Mouse (Mus musculus): ENCODE results near the gene Kdm2a. TPM values are rescaled to one million over a fixed set of nuclear protein-coding genes. Genes with fewer than 3 reads are reported as not detected.

Kdm2a gene
- polyA plus RNA-seq, 1 experiment = 98.9 TPM

DNA sequence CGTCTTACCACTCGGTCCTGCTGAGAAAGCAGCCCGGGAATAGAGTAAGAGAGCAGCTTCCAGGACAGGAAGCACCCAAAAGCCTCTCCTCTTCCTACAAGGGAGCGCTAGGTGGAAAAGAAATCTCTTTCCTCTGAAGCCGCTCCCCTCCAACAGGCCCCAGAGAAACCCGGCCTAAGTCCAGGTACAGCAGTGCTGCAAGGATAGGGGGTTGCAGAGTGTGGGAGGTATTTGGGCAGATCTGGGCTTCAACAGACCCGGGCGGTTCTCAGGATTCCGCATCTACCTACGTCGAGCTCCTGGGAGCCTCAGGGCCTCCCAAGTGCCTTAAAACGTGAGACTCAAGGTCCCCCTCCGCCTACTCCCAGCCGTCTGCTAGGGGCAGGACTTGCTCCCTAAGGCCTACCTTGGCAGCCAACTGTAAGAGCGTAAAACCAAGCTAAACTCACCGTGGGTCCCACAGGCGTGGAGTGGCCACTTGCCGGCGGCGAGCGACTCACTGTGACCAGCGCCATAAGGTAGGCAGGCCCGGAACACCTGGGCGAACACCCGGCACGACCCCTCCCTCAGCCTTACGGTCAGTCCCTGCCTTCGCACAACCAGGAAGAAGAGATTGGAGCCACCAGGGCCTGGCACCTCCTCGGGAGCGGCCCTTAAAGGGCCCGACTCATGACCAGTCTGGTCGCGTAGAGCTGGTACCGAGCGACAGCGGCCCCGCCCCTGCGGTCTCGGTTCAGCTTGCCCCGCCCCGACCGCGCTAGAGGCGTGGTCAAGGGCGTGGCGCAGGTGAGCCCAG lies 129.3 kb downstream of the Kdm2a start, which contains the start of gene Ssh3:
Gene Ssh3 (minus strand): TSS at position 615 of the 796 bp plus-strand sequence.
- H3K4me1 ChIP-seq (ENCODE audit: control insufficient read depth, insufficient read depth, insufficient read length) = peaks cover 11% of the 10 kb centered on the region; the same call in 1 of the 2 replicates
- peak in 1 of 2 experiments; percentile 72 for DNase-seq (ENCODE audit: low read depth in 1 of 2, low spot score in 2 of 2)
- no peaks in the 10 kb centered on the region for H3K27me3 ChIP-seq (ENCODE audit: control insufficient read depth, insufficient read depth, low read length)
- TF ChIP-seq POLR2A (IDR thresholded peaks at IDR 0.05; ENCODE audit: low read depth, low read length) = no peak
- TF ChIP-seq CTCF (IDR thresholded peaks at IDR 0.05; ENCODE audit: extremely low read depth, insufficient read depth, insufficient read length, insufficient replicate concordance) = no peak
- peak within 1 kb of the TSS; percentile 67 for H3K4me3 ChIP-seq (ENCODE audit: extremely low read depth, insufficient read depth, insufficient read length)
- peak within 1 kb of the TSS; percentile 22; the same call in 1 of the 2 replicates for H3K27ac ChIP-seq (ENCODE audit: insufficient read depth, low read length)
- 14% methylated on average over 46 of the region's 46 CpGs for WGBS
- no peaks in the 10 kb centered on the region for H3K36me3 ChIP-seq (ENCODE audit: control insufficient read depth, insufficient read depth, low read length)

GRCm38 (mm10) chr19:4265956-4266355 lies 132.1 kb downstream of the Kdm2a start:
- 73% methylated on average over 4 of the region's 4 CpGs for WGBS
- no peaks in the 10 kb centered on the region for H3K36me3 ChIP-seq (ENCODE audit: control insufficient read depth, insufficient read depth, low read length)
- H3K27ac ChIP-seq (ENCODE audit: insufficient read depth, low read length) = no peak overlapping the region
- no peak overlapping the region for H3K4me3 ChIP-seq (ENCODE audit: extremely low read depth, insufficient read depth, insufficient read length)
- no peak for TF ChIP-seq POLR2A (IDR thresholded peaks at IDR 0.05; ENCODE audit: low read depth, low read length)
- TF ChIP-seq CTCF (IDR thresholded peaks at IDR 0.05; ENCODE audit: extremely low read depth, insufficient read depth, insufficient read length, insufficient replicate concordance) = peak; percentile 15; the same call in 1 of the 2 replicates
- H3K4me1 ChIP-seq (ENCODE audit: control insufficient read depth, insufficient read depth, insufficient read length) = peaks cover 16% of the 10 kb centered on the region; the same call in 1 of the 2 replicates
- H3K27me3 ChIP-seq (ENCODE audit: control insufficient read depth, insufficient read depth, low read length) = no peaks in the 10 kb centered on the region
- DNase-seq (ENCODE audit: low read depth in 1 of 2, low spot score in 2 of 2) = no peak

Other genes starting within 250 kb of the Kdm2a start
- 386 and 394 TPM in 2 replicates for gene Coro1b, start 249.7 kb downstream of the Kdm2a start, polyA plus RNA-seq (2012; rRNA removed)
- gene Ptprcap, start 244.7 kb downstream of the Kdm2a start, polyA plus RNA-seq (2012; rRNA removed) = 631 and 1,026 TPM in 2 replicates
- gene Rps6kb2, start 234.9 kb downstream of the Kdm2a start, polyA plus RNA-seq (2012; rRNA removed) = 40.7 and 51.5 TPM in 2 replicates
- 52.0 and 64.5 TPM in 2 replicates for gene Carns1, start 222.8 kb downstream of the Kdm2a start, polyA plus RNA-seq (2012; rRNA removed)
- gene Tbc1d10c, start 207.0 kb downstream of the Kdm2a start, polyA plus RNA-seq (2012; rRNA removed) = 266 and 328 TPM in 2 replicates
- 464 and 481 TPM in 2 replicates for gene Ppp1ca, start 206.2 kb downstream of the Kdm2a start, polyA plus RNA-seq (2012; rRNA removed)
- gene Rad9a, start 196.6 kb downstream of the Kdm2a start, polyA plus RNA-seq (2012; rRNA removed) = 53.1 and 62.9 TPM in 2 replicates
- gene Clcf1, start 184.0 kb downstream of the Kdm2a start, polyA plus RNA-seq (2012; rRNA removed) = 128 and 163 TPM in 2 replicates
- gene AC109138.7, start 183.9 kb downstream of the Kdm2a start, polyA plus RNA-seq (2012; rRNA removed) = not detected in 2 replicates
- gene Pold4, start 166.4 kb downstream of the Kdm2a start, polyA plus RNA-seq (2012; rRNA removed) = 233 and 309 TPM in 2 replicates
- 43.3 and 51.1 TPM in 2 replicates for gene Ssh3, start 129.1 kb downstream of the Kdm2a start, polyA plus RNA-seq (2012; rRNA removed)
- 16.1 and 17.7 TPM in 2 replicates for gene Ankrd13d, start 115.1 kb downstream of the Kdm2a start, polyA plus RNA-seq (2012; rRNA removed)
- 301 and 394 TPM in 2 replicates for gene Grk2, start 92.1 kb downstream of the Kdm2a start, polyA plus RNA-seq (2012; rRNA removed)
- gene Rhod, start 41.1 kb upstream of the Kdm2a start, polyA plus RNA-seq (2012; rRNA removed) = 4.0 and 4.9 TPM in 2 replicates
- 0.68 and 0.85 TPM in 2 replicates for gene Syt12, start 79.2 kb upstream of the Kdm2a start, polyA plus RNA-seq (2012; rRNA removed)
- gene 2010003K11Rik, start 100.3 kb upstream of the Kdm2a start, polyA plus RNA-seq (2012; rRNA removed) = not detected in 2 replicates
- gene Pcx, start 112.2 kb upstream of the Kdm2a start, polyA plus RNA-seq (2012; rRNA removed) = 5.9 and 8.6 TPM in 2 replicates
- gene Lrfn4, start 217.4 kb upstream of the Kdm2a start, polyA plus RNA-seq (2012; rRNA removed) = 3.0 and 4.0 TPM in 2 replicates
- 59.7 and 83.0 TPM in 2 replicates for gene Rce1, start 227.4 kb upstream of the Kdm2a start, polyA plus RNA-seq (2012; rRNA removed)

All from spleen, adult 2 months (tissue).